Mouse (Mus musculus) stomach, embryonic 14.5 days (tissue): ENCODE data around the gene Vps13c. TPM values are rescaled to one million over a fixed set of nuclear protein-coding genes. Genes with fewer than 3 reads are reported as not detected.

ENCODE experiments used
- ATAC-seq: fragments of 200-750 bp; cut with Nextera tagmentation; 2 replicates; pipeline ENCODE4 v1.8.0; 2017; ENCODE audit warnings: low read depth, moderate TSS enrichment; ENCODE audit not compliant: insufficient number of reproducible peaks, insufficient read depth, low FRiP score
- H3K27ac ChIP-seq: fragments of 300-500 bp; sonication (generic); 2 replicates; pipeline ENCODE4 v1.5.1; 2014; ENCODE audit warnings: mild to moderate bottlenecking, low read length, moderate library complexity, mixed read lengths
- H3K27me3 ChIP-seq: fragments of 300-500 bp; sonication (generic); 2 replicates; pipeline ENCODE4 v1.6.1; 2014; ENCODE audit warnings: low read length, control low read depth, mixed read lengths; ENCODE audit not compliant: control insufficient read depth, insufficient read depth
- H3K36me3 ChIP-seq: fragments of 300-500 bp; sonication (generic); 2 replicates; pipeline ENCODE4 v1.6.1; 2014; ENCODE audit warnings: mild to moderate bottlenecking, control low read depth, low read length, moderate library complexity, mixed read lengths; ENCODE audit not compliant: control insufficient read depth, insufficient read depth
- H3K4me1 ChIP-seq: fragments of 300-500 bp; sonication (generic); 2 replicates; pipeline ENCODE4 v1.6.1; 2014; ENCODE audit warnings: low read length, control low read depth, mixed read lengths; ENCODE audit not compliant: control insufficient read depth, insufficient read depth
- H3K4me2 ChIP-seq: fragments of 300-500 bp; sonication (generic); replicated peaks from 2 replicates; pipeline ENCODE4 v1.6.1; 2014; ENCODE audit warnings: low read depth, low read length, control low read depth
- H3K4me3 ChIP-seq: fragments of 300-500 bp; sonication (generic); 2 replicates; pipeline ENCODE4 v1.5.1; 2014; ENCODE audit warnings: low read depth, low read length, control low read depth
- H3K9ac ChIP-seq: fragments of 300-500 bp; sonication (generic); replicated peaks from 2 replicates; pipeline ENCODE4 v1.6.1; 2014; ENCODE audit warnings: low read depth, mild to moderate bottlenecking, control low read depth, low read length, moderate library complexity, mixed read lengths
- H3K9me3 ChIP-seq: fragments of 300-500 bp; sonication (generic); 2 replicates; pipeline ENCODE4 v1.6.1; 2016; ENCODE audit warnings: low read depth, low read length, control low read depth; ENCODE audit not compliant: control insufficient read depth
- WGBS: fragments of 180-500 bp; shearing (Covaris S2); extraction: QIAGEN DNeasy Blood & Tissue Kit; methylation state at CpG from one replicate; pipeline ENCODE4 v1.1.7; 2014; 5-methylcytosine and 5-hydroxymethylcytosine counted together
- polyA plus RNA-seq: library from polyadenylated mRNA; unstranded; fragments of >200 nt; fragmentation: Nextera tagmentation; extraction: Ambion mirVana; gene quantifications from 2 replicates; pipeline ENCODE4 v1.2.1, GENCODE M21; 2014

Gene Vps13c
- polyA plus RNA-seq, 1 experiment from 2014 or later: 12.5 TPM

- no peak overlapping the region for H3K27ac ChIP-seq
- no peaks in the 10 kb centered on the region for H3K9me3 ChIP-seq
- H3K4me2 ChIP-seq: no peak overlapping the region
- no peaks in the 10 kb centered on the region for H3K36me3 ChIP-seq
- H3K4me3 ChIP-seq: no peak overlapping the region
- WGBS: 32% methylated on average over 5 of the region's 5 CpGs
- peak; percentile 46; the same call in 1 of the 2 replicates for ATAC-seq
- H3K9ac ChIP-seq: no peak overlapping the region
- H3K27me3 ChIP-seq: no peaks in the 10 kb centered on the region
- no peaks in the 10 kb centered on the region for H3K4me1 ChIP-seq
These were observed 33.2 kb upstream of the Vps13c start for GRCm38 (mm10) chr9:67807000-67807399.

DNA sequence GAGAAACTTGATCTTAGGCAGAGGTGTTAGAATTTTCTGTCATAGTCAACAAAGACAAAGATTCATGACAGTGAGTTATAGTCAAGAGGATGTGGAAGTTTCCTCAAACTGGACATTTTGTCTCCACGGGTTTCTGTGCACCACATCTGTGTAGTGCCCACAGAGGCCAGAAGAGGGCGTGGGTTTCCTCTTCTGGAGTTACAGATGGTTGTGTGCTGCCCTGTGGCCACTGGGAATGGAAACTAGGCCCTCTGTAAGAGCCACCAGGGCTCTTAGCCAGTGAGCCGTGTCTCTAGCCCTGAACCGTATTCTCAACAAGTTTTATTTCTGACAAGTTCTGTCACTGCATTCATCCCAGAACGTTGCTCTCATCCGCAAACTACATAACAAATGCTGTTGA, 29.7 kb upstream of the Vps13c start:
- no peak for ATAC-seq
- no peak overlapping the region for H3K4me2 ChIP-seq
- no peaks in the 10 kb centered on the region for H3K9me3 ChIP-seq
- no peaks in the 10 kb centered on the region for H3K27me3 ChIP-seq
- H3K4me1 ChIP-seq: peaks cover 6% of the 10 kb centered on the region; the same call in 1 of the 2 replicates
- no peak overlapping the region for H3K4me3 ChIP-seq
- no peak overlapping the region for H3K27ac ChIP-seq
- no peak overlapping the region for H3K9ac ChIP-seq
- 63% methylated on average over 6 of the region's 6 CpGs for WGBS
- H3K36me3 ChIP-seq: no peaks in the 10 kb centered on the region

GRCm38 (mm10) chr9:67811116-67811515, 29.1 kb upstream of the Vps13c start:
- Histone ChIP-seq H3K9ac (no peak overlapping the region), H3K4me1 (peaks cover 6% of the 10 kb centered on the region; the same call in 1 of the 2 replicates), H3K36me3 (no peaks in the 10 kb centered on the region), H3K27ac (no peak overlapping the region), H3K27me3 (no peaks in the 10 kb centered on the region), H3K4me2 (no peak overlapping the region), H3K9me3 (no peaks in the 10 kb centered on the region), H3K4me3 (no peak overlapping the region)
- WGBS: 82% methylated on average over 3 of the region's 3 CpGs
- no peak for ATAC-seq

- no peak overlapping the region for H3K9ac ChIP-seq
- H3K4me1 ChIP-seq: peaks cover 6% of the 10 kb centered on the region; the same call in 1 of the 2 replicates
- H3K27me3 ChIP-seq: no peaks in the 10 kb centered on the region
- no peaks in the 10 kb centered on the region for H3K36me3 ChIP-seq
- H3K4me3 ChIP-seq: no peak overlapping the region
- ATAC-seq: no peak
- H3K9me3 ChIP-seq: no peaks in the 10 kb centered on the region
- H3K4me2 ChIP-seq: no peak overlapping the region
- 58% methylated on average over 4 of the region's 4 CpGs for WGBS
- H3K27ac ChIP-seq: no peak overlapping the region
These were observed 27.0 kb upstream of the Vps13c start for GRCm38 (mm10) chr9:67813171-67813570.

GRCm38 (mm10) chr9:67813665-67814337, 26.4 kb upstream of the Vps13c start:
- Histone ChIP-seq H3K4me3 (no peak overlapping the region), H3K4me1 (peaks cover 6% of the 10 kb centered on the region; the same call in 1 of the 2 replicates), H3K27me3 (no peaks in the 10 kb centered on the region), H3K9ac (no peak overlapping the region), H3K4me2 (no peak overlapping the region), H3K9me3 (no peaks in the 10 kb centered on the region), H3K27ac (peak overlapping the region; percentile 39), H3K36me3 (no peaks in the 10 kb centered on the region)
- WGBS: 4% methylated on average over 8 of the region's 8 CpGs
- ATAC-seq: peak; percentile 71; the same call in 1 of the 2 replicates

DNA sequence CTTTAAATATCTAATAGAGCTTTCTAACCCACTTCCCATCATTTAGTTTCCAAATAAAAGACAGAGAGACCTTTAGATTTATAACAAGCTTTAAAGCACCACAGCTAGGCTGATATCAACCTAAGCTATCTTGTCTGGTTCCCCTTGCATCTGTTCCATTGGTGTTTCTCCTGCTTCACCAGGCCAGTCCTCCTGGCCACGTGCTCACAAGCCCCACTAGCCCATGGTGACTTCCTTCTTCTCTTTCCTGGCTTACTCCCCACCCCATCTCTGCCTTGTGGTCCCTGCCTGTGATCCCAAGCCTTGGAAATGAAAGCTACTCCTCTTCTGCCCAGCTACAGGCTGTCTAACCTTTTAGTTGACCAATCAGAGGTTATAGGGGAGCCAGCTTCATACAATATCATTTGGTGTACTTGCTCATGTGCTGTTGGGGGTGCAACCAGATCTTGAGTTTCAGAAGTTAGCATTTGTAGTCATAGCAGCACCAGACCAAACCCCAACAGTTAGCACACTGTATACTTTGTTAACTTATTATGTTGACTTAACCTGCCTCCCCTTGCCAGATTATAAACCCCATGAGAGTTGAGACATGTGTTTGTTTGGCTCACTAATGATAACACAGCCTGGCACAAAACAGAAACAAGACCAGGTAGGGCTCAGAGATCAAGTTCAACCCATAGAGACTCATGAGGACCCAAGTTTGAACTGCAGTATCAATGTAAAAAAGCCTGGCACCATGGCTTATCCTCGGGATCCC, 23.8 kb upstream of the Vps13c start:
- WGBS: 77% methylated on average over 2 of the region's 2 CpGs
- no peak for ATAC-seq

DNA sequence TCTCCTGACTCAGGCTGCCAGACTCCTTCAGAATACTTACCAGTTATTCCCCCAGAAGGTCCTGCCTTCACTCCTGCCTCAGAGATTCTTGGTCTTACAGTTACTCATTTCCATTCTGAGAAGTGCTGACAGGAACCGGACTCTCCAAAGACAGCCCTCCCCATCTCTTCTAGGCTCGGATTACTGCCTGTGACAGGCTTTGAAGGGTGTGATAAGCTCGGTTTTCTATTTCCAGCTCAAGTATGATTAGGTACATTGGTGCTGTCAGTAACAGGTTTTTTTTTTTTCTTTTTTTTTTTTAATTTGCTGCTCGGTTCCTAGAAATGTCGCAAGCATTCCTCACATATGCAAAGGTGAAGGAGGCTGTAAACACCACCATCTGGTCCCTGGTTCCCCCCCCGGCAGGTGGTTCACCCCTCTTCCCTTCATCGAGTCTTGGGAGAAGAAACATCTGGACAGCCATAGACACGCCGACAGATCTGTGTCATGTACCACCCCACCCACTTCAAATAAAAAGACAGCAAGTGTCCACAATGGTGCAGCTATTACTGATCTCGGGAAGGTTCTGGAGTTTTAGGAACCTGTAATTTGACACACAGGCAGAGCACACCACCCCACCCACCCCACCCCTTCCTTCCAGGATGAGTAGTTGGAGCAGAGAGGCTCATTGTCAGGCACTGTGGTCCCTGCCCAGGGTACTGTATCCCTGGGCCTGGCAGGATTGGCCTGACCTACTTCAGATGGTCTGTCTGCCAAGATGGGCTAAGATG, 22.1 kb upstream of the Vps13c start:
- no peaks in the 10 kb centered on the region for H3K9me3 ChIP-seq
- H3K36me3 ChIP-seq: no peaks in the 10 kb centered on the region
- peaks cover 6% of the 10 kb centered on the region; the same call in 1 of the 2 replicates for H3K4me1 ChIP-seq
- no peak for ATAC-seq
- 18% methylated on average over 10 of the region's 10 CpGs for WGBS
- H3K9ac ChIP-seq: no peak overlapping the region
- no peak overlapping the region for H3K4me2 ChIP-seq
- no peak overlapping the region for H3K27ac ChIP-seq
- H3K4me3 ChIP-seq: no peak overlapping the region
- H3K27me3 ChIP-seq: no peaks in the 10 kb centered on the region

More for the DNA sequence above, 23.8 kb upstream of the Vps13c start:
- H3K27me3 ChIP-seq: no peaks in the 10 kb centered on the region
- H3K9me3 ChIP-seq: no peaks in the 10 kb centered on the region
- H3K27ac ChIP-seq: no peak overlapping the region
- no peaks in the 10 kb centered on the region for H3K36me3 ChIP-seq
- H3K9ac ChIP-seq: no peak overlapping the region
- no peak overlapping the region for H3K4me3 ChIP-seq
- no peak overlapping the region for H3K4me2 ChIP-seq
- H3K4me1 ChIP-seq: peaks cover 6% of the 10 kb centered on the region; the same call in 1 of the 2 replicates

DNA sequence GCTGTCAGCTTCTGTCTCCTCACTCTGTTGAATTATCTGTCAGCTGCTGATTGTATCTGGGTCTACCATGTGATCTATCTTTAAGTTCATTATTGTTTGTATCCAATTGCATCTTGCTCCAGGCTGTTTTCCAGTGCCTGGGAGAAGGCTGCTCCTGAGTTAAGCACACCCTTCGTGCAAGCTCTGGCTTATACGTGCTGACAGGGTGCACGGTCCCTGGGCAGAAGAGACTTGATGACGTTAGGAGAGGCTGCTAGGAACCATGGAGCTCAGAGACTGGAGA, 21.6 kb upstream of the Vps13c start:
- no peak overlapping the region for H3K4me2 ChIP-seq
- H3K4me1 ChIP-seq: peaks cover 8% of the 10 kb centered on the region; the same call in 1 of the 2 replicates
- H3K36me3 ChIP-seq: no peaks in the 10 kb centered on the region
- no peak overlapping the region for H3K27ac ChIP-seq
- 82% methylated on average over 4 of the region's 4 CpGs for WGBS
- no peaks in the 10 kb centered on the region for H3K27me3 ChIP-seq
- no peak overlapping the region for H3K9ac ChIP-seq
- H3K4me3 ChIP-seq: no peak overlapping the region
- H3K9me3 ChIP-seq: no peaks in the 10 kb centered on the region
- ATAC-seq: no peak
